Mouse (Mus musculus): Measurements from ENCODE around the gene Kctd20.

The Kctd20 gene

DNA sequence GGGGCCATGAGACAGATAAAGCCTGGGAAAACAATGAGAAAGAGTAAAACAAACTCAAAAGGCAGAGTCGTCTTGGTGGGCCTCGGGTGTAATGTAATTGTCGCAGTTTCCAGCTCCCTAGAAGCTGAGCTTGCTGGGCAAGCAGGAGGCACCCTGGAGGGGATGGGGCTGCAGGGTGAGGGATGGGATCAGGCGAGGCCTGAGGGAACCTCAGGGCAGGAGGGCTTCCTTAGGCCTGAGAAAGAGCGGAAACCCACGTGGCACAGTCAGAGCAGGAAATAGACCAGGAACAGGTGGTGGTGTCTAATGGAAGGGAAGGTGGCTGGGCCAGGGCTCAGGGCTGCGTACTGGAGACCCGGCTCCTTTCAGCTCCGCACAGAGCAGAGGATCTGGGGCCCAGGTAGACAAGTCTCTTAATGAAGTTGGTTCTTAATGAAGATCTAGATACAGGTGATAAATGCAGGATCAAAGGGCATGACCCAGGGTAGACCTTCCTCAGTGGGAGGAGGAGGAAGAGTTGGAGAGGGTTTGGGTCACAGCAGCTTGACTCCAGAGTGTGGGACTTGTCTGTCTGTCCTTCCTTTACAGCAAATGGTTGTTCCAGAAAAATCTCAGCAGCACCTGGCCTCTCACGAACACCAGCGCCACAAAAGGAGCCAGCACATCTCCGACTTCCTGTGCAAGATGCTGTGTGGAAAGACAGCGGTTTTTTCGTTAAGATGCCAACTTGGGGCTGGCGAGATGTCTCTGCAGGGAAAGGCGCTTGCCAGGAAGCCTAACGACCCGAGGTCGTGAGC, 17.4 kb upstream of the Kctd20 start:
- no peak for DNase-seq

GRCm38 (mm10) chr17:28936133-28936532, 15.6 kb upstream of the Kctd20 start:
- no peak for DNase-seq

DNA sequence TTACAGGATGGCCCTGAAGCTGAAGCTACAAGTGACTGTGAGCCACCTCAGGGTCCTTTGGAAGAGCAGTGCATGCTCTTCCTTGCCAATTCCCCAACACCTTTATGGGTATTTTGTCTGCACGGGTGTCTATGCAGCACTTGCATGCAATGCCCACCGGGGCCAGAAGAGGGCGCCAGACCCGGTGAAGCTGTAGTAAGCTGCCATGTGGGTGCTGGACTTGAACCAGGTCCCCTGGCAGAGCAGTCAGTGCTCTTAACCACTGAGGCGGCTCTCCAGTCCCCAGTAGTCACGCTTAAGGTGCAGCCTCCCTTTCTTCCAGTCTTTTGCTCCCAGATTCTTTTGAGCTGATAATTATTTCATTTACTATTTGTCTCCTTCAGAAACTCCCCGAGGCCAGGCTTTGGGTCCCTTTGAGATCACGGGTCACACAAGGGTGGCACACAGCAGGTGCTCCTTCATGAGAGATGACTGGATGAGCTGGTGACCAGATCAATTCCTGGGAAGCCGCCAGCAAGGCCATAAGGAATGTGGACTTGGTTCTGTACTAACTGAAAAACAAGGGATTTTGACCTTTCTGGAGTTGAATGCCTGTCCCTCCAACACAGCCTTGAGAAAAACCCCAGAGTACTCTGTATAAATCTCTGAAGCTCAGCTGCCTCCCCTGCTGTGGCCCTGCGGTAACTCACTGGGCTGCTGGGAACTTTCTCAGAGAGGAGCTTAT, 15.0 kb upstream of the Kctd20 start:
- peak; percentile 35 to 69 for DNase-seq

- DNase-seq: peak in 1 of 2 experiments; percentile 41
Observed at GRCm38 (mm10) chr17:28940776-28941555, 10.8 kb upstream of the Kctd20 start.

DNA sequence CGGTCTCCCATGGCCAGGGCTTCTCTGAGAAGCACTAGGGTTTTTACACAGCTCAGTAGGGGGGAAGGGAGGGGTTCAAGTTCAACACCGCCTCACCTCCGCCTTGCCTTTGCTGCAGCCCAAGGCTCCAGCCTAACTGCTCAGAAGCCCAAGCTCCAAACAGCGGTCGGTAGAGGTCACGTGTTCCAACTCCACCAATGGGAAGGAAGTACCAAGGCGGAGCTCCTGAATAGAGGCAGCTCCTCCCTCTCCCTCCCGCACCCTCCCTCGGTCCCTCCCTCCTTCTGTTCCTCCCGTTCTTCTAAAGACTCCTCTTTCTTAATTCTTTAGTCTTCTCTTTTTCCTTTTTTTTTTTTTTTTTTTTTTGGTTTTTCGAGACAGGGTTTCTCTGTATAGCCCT, 9.6 kb upstream of the Kctd20 start:
- no peak for DNase-seq

- no peak for DNase-seq
Observed at GRCm38 (mm10) chr17:28943740-28944139, 8.0 kb upstream of the Kctd20 start, which contains the start of gene Pxt1. TSS of gene Pxt1 (minus strand) at chr17:28943840.

DNA sequence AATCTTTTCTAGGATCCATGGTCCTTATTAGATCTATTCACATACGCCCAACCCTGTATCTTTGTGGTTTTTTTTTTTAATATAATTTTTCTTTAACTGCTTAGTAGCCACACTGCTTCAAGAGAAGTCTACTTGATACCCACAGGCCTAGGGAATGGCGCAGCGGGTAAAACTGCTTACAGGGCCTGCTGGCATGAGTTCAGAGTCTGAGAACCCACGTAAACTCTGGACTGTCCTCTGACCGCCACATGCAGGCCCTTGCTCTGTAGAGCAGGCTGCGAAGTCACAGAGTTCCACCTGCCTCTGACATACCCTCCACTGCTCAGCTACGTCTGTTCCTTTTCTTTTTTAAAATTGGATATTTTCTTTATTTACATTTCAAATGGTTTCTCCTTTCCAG, 7.3 kb upstream of the Kctd20 start:
- DNase-seq: no peak

GRCm38 (mm10) chr17:28947011-28947939, 4.5 kb upstream of the Kctd20 start:
- DNase-seq: no peak

DNA sequence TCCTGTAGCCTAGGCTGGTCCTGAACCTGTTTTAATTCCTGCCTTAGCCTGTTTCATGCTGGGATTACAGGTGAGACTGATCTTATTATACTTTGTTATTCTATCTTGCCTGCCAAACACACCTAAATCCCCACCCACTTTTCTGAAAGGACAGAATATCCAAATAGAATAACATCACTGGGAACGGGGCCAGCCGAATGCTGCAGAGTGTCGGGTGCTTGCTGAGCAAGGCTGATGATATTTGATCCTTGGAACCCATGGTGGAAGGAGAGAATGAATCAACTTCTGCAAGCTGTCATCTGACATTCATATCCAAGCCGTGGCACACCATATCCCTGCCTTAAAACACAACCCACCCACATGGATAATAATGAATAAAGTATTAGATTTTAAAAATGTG, 3.1 kb upstream of the Kctd20 start:
- DNase-seq: peak in 1 of 2 experiments; percentile 47

- no peak for DNase-seq
Observed at GRCm38 (mm10) chr17:28950751-28951150, 999 bp upstream of the Kctd20 start.

- peak; percentile 35 to 38 for DNase-seq
Observed at GRCm38 (mm10) chr17:28953251-28953650, 1.5 kb downstream of the Kctd20 start.

DNA sequence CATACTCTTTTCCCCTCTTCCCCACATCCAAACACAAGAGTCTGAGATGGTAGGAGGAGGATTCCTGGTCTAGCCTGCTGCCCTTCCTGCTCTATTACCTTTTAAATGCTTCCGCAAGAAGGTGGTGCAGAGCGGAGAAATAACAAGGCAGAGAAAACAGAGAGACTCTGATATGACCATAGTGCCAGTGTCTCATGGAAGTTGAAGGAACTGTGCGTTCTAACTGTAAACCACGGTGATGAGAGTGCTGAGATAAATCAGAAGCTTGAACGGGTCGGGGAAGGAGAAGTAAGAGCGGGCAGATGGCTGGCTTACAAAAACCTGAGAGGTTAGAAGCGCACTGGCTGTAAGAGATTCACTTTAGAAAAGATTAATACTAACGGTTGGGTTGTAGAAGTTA, 2.7 kb downstream of the Kctd20 start:
- DNase-seq: no peak

DNA sequence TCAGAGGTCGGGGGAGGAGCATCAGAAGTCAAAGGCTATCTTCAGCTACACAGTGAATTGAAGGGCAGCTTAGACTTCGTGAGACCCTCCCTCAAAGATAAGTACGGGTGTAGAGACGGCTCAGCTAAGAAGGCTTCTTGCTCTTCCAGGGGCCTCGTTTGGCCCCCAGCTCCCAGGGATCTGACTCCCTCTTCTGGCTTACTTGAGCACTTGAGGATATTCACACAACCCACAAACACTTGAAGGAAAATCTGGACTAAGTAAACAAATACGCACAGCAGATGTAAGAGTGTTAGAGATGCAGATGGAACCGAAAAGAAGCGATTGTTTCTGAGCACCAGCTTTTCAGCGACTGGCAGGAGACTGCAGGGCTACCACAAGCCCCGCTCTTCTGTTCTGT, 8.8 kb downstream of the Kctd20 start:
- DNase-seq: no peak

- DNase-seq: no peak
Observed at GRCm38 (mm10) chr17:28961596-28961995, 9.8 kb downstream of the Kctd20 start.

- DNase-seq: no peak
Observed at GRCm38 (mm10) chr17:28967021-28967610, 15.4 kb downstream of the Kctd20 start.

GRCm38 (mm10) chr17:28970122-28970521, 18.4 kb downstream of the Kctd20 start:
- DNase-seq: no peak

DNA sequence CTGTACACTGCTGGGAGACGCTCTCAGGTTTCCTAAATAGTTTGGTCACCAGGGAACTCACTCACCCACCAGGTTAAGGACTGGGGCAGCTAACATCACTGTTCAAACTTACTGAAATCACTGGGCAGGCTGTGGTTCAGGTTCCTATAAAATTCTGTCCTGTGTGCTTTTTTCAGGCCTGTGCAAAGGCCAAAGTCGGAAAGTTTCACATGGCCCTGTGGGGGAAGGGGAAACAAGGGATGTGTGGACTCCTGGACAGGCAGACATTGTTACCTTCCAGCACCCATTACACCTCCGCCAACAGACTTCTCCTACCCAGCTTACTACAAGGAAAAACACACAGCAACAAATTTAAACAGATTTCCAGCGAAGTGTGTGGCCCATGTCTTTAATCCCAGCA, 27.3 kb downstream of the Kctd20 start:
- DNase-seq: no peak

GRCm38 (mm10) chr17:28981081-28981480, 29.3 kb downstream of the Kctd20 start:
- DNase-seq: no peak

DNA sequence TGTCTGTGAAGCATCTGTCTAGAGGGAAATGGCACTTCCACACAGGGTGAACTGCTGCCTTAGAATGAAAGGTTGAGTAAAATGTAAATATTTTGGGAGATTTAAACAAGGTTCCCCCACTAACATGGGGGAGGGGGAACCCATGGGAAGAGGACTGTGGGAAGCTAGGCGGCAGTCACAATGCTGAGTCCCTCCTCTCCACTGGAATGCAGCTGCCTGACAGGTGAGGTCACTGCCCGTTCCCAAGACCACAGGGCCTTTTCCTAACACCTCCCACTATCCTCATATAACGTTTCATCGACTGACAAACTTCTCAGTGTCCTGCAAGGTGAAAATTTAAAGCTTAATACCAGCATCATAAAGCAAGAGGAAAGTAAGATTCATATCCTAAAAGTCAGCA, 30.8 kb downstream of the Kctd20 start:
- DNase-seq: no peak

DNA sequence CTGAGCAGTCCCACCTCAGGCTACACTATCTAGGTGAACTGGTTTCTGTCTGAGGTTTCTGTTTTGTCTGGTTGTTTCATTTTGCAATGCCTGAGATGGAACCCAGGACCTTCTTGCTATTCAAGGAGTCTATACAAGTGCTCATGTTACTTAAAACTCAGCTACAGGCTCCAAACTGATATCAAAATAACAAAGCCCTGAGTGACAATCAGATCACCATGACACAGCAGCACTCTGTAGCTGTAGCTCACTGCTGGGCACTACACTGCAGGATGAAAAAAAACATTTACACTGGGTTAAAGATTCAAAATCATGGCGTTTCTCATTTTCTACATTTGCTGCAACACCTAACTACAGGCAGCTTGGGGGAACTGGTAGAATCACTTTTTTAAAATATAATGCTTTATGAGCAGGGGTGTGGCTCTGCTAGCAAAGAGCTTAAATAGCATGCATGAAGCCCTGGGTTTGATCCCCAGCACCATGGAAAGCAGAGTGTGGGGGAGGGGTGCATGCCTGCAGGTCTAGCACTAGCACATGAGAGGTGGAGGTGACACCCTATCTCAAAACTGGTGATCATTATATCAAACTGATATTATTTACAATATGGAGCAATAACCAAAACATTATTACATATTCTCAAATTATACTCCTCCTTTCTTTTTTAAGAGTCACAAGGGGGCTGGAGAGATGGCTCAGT, 33.1 kb downstream of the Kctd20 start:
- no peak for DNase-seq

DNA sequence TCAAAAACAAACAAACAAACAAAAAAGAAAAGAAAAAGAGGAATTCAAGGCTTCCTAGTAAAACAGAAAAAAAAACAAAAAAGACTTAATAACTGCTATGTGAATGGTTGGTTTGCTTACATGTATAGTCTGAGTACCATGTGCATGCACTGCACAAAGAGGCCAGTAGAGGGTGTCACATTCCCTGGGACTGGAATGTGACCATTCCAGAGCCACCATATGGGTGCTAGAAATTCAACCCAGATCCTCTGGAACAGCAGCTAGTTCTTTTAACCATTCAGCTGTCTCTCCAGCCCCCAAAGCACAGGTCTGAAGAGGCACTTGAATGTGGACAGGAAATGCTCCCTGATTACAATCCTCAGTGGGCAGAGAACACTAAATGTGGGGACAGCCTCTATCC, 35.1 kb downstream of the Kctd20 start:
- peak in 1 of 2 experiments; percentile 43 for DNase-seq

Data from cerebellum, postnatal 25 days (tissue).